Mouse (Mus musculus) heart, embryonic 12.5 days (tissue): Measurements from ENCODE around the gene Acan. TPM values are rescaled to one million over a fixed set of nuclear protein-coding genes. Genes with fewer than 3 reads are reported as not detected.

ENCODE experiments used
- ATAC-seq: fragments of 200-750 bp; cut with Nextera tagmentation; 2 replicates; pipeline ENCODE4 v1.8.0; 2017; ENCODE audit warnings: moderate TSS enrichment, moderate library complexity; ENCODE audit not compliant: insufficient number of reproducible peaks, low FRiP score
- H3K27ac ChIP-seq: fragments of 300-500 bp; sonication (generic); 2 replicates; pipeline ENCODE4 v1.5.1; 2016; ENCODE audit warnings: mild to moderate bottlenecking, moderate library complexity; ENCODE audit not compliant: poor library complexity, severe bottlenecking
- H3K27me3 ChIP-seq: fragments of 300-500 bp; sonication (generic); replicated peaks from 2 replicates; pipeline ENCODE4 v1.6.1; 2016; ENCODE audit warnings: mild to moderate bottlenecking, moderate library complexity
- H3K36me3 ChIP-seq: fragments of 300-500 bp; sonication (generic); 2 replicates; pipeline ENCODE4 v1.6.1; 2016; ENCODE audit warnings: mild to moderate bottlenecking, moderate library complexity
- H3K4me1 ChIP-seq: fragments of 300-500 bp; sonication (generic); replicated peaks from 2 replicates; pipeline ENCODE4 v1.6.1; 2016; ENCODE audit warnings: mild to moderate bottlenecking
- H3K4me2 ChIP-seq: fragments of 300-500 bp; sonication (generic); 2 replicates; pipeline ENCODE4 v1.6.1; 2016; ENCODE audit warnings: mild to moderate bottlenecking, moderate library complexity
- H3K4me3 ChIP-seq: fragments of 300-500 bp; sonication (generic); 2 replicates; pipeline ENCODE4 v1.5.1; 2016; ENCODE audit warnings: mild to moderate bottlenecking
- H3K9ac ChIP-seq: fragments of 300-500 bp; sonication (generic); 2 replicates; pipeline ENCODE4 v1.6.1; 2016; ENCODE audit warnings: mild to moderate bottlenecking, moderate library complexity
- H3K9me3 ChIP-seq: fragments of 300-500 bp; sonication (generic); replicated peaks from 2 replicates; pipeline ENCODE4 v1.6.1; 2016; ENCODE audit warnings: mild to moderate bottlenecking, moderate library complexity
- WGBS: fragments of 180-500 bp; shearing (Covaris S2); methylation state at CpG from one replicate; pipeline ENCODE4 v1.1.7; 2016; 5-methylcytosine and 5-hydroxymethylcytosine counted together
- polyA plus RNA-seq: library from polyadenylated mRNA; unstranded; fragments of >200 nt; fragmentation: Nextera tagmentation; extraction: Ambion mirVana; gene quantifications from 2 replicates; pipeline ENCODE4 v1.2.1, GENCODE M21; 2016

The Acan gene
- polyA plus RNA-seq: 0.60 and 0.94 TPM in 2 replicates

GRCm38 (mm10) chr7:79053383-79053889 lies at the start of gene Acan:
Gene Acan (plus strand): TSS chr7:79053483.
- Histone ChIP-seq H3K27ac (no peak within 1 kb of the TSS), H3K4me3 (peak within 1 kb of the TSS; percentile 60), H3K9ac (peak within 1 kb of the TSS; percentile 70), H3K36me3 (no peaks in the 10 kb centered on the region), H3K4me1 (peaks cover 19% of the 10 kb centered on the region), H3K9me3 (no peaks in the 10 kb centered on the region), H3K4me2 (peak within 1 kb of the TSS; percentile 99), H3K27me3 (peaks cover 94% of the 10 kb centered on the region)
- 1% methylated on average over 20 of the region's 23 CpGs for WGBS
- no peak for ATAC-seq

DNA sequence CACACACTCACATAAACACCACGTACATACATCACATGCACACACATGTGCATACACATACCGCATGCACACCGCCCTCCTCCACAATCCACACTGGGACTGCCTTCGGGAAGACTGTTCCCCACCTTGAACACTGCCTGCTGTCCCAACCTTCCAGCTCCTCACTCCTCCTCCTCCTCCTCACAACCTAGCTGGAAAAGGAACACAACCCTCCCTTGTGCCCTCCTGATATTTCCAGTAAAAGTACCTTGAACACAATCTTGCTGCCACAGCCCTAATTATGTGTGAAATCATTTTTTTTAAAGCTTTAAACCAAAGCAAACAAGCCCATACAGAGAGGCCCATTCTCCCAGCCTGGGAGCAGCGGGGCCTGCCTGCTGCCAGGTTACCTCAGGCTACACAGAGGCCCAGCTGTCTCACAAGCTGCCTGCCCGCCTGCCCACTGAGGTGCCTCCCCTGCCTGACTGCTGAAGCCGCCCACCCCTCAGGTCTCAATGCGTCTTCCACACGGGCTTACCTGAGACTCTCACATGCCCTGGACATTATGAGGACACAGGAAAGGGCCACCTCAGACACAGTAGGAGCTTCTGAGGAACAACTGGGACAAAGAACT lies 31.9 kb upstream of the Acan start:
- no peak overlapping the region for H3K4me2 ChIP-seq
- no peak overlapping the region for H3K9ac ChIP-seq
- H3K9me3 ChIP-seq: no peaks in the 10 kb centered on the region
- H3K4me3 ChIP-seq: no peak overlapping the region
- H3K36me3 ChIP-seq: no peaks in the 10 kb centered on the region
- H3K27me3 ChIP-seq: no peaks in the 10 kb centered on the region
- H3K27ac ChIP-seq: no peak overlapping the region
- H3K4me1 ChIP-seq: no peaks in the 10 kb centered on the region
- 72% methylated on average over 9 of the region's 9 CpGs for WGBS
- ATAC-seq: no peak

DNA sequence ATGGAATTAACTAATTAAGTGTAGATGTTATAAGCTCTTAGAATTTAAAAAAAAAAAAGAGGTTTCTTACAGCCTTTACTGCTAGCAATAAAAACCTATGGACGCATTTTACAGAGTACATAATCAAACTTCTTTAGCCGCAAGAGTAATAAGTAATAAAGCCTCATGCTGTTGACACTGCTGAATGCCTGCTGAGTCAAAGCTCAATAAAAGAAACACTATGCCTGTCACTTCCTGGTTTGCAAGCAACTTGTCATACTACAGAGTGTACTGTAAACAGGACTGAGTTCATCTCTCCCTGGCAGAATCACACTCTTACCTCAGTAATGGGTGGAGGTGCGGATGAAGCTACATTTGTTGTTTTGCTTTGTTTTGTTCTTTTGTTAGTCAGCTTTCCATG lies 24.1 kb upstream of the Acan start:
- H3K4me2 ChIP-seq: no peak overlapping the region
- no peaks in the 10 kb centered on the region for H3K27me3 ChIP-seq
- peaks cover 14% of the 10 kb centered on the region for H3K4me1 ChIP-seq

GRCm38 (mm10) chr7:79033745-79034144 lies 19.5 kb upstream of the Acan start:
- no peaks in the 10 kb centered on the region for H3K27me3 ChIP-seq
- 18% methylated on average over 2 of the region's 2 CpGs for WGBS
- peak overlapping the region; percentile 74 for H3K27ac ChIP-seq
- H3K9me3 ChIP-seq: 0 out of 2 replicates have a peak, but pooled peaks cover 4% of the 10 kb centered on the region
- H3K9ac ChIP-seq: no peak overlapping the region
- peaks cover 22% of the 10 kb centered on the region for H3K4me1 ChIP-seq
- no peak overlapping the region for H3K4me3 ChIP-seq
- no peak overlapping the region for H3K4me2 ChIP-seq
- no peak for ATAC-seq
- no peaks in the 10 kb centered on the region for H3K36me3 ChIP-seq

More for the DNA sequence above, 24.1 kb upstream of the Acan start:
- Histone ChIP-seq H3K9me3 (no peaks in the 10 kb centered on the region), H3K27ac (no peak overlapping the region), H3K4me3 (no peak overlapping the region), H3K36me3 (no peaks in the 10 kb centered on the region), H3K9ac (no peak overlapping the region)
- 83% methylated on average over 3 of the region's 3 CpGs for whole genome bisulfite sequencing
- ATAC-seq: no peak

GRCm38 (mm10) chr7:79034521-79034920 lies 18.8 kb upstream of the Acan start:
- H3K4me2 ChIP-seq: no peak overlapping the region

GRCm38 (mm10) chr7:79052081-79052480 lies 1.2 kb upstream of the Acan start:
- H3K36me3 ChIP-seq: no peaks in the 10 kb centered on the region
- H3K27ac ChIP-seq: no peak overlapping the region
- H3K4me2 ChIP-seq: peak overlapping the region; percentile 99; the same call in 1 of the 2 replicates
- no peak for ATAC-seq
- H3K9ac ChIP-seq: no peak overlapping the region
- peaks cover 88% of the 10 kb centered on the region for H3K27me3 ChIP-seq
- no peak overlapping the region for H3K4me3 ChIP-seq
- no peaks in the 10 kb centered on the region for H3K9me3 ChIP-seq
- 36% methylated on average over 5 of the region's 5 CpGs for WGBS
- H3K4me1 ChIP-seq: peaks cover 19% of the 10 kb centered on the region

More at GRCm38 (mm10) chr7:79034521-79034920, 18.8 kb upstream of the Acan start:
- Histone ChIP-seq H3K4me3 (no peak overlapping the region), H3K9me3 (0 out of 2 replicates have a peak, but pooled peaks cover 4% of the 10 kb centered on the region), H3K36me3 (no peaks in the 10 kb centered on the region), H3K27ac (peak overlapping the region; percentile 74), H3K4me1 (peaks cover 22% of the 10 kb centered on the region), H3K9ac (no peak overlapping the region), H3K27me3 (no peaks in the 10 kb centered on the region)
- ATAC-seq: peak; percentile 48
- 49% methylated on average over 2 of the region's 2 CpGs for WGBS

DNA sequence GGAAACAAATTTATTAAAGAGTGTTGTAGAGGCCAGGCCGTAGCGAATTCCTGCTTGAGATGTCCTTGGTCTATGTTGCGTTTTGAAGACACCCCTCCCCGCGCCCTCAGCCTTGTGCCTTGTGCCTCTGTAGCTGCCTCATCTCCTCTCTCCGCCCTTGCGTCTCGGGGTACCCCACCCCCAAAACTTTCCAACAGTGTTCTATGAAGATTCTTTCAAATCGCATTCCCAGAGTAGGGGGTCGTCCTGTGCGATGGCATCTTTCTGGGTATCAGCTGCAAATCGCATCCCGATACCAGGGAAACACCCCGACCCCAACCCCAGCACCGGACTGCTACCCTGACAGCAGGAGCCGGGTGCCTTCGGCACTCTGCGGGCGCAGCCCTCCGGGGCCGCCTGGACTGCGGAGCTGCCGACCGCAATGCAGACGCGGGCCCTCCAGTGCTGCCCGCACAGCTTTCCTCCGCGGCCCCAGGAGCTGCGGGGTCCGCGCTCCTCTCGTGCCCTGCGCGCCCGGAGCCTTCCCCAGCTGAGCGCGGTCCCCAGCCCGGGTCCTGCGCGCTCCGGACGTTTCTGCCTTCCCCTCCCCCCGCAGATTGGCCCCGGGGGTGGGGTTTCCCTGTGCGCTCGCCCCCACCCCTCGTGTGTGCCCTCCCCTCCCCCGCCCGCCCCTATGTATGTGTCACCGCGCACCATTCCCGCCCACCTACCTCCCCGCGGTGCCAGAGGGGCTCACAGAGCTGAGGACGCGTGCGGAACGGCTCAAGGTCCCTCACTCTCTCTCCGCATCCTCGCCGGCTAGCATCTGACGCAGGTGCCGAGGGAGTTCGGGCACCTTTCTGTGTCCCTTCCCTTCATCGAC lies 531 bp upstream of the Acan start:
- peak; percentile 55; the same call in 1 of the 2 replicates for ATAC-seq
- Histone ChIP-seq H3K36me3 (no peaks in the 10 kb centered on the region), H3K4me3 (peak overlapping the region; percentile 60), H3K27ac (no peak overlapping the region), H3K27me3 (peaks cover 94% of the 10 kb centered on the region), H3K9me3 (no peaks in the 10 kb centered on the region), H3K4me2 (peak overlapping the region; percentile 99), H3K9ac (peak overlapping the region; percentile 70), H3K4me1 (peaks cover 19% of the 10 kb centered on the region)
- 1% methylated on average over 63 of the region's 66 CpGs for WGBS

GRCm38 (mm10) chr7:79054111-79054510 lies 828 bp downstream of the Acan start:
- no peaks in the 10 kb centered on the region for H3K9me3 ChIP-seq
- H3K9ac ChIP-seq: no peak overlapping the region
- H3K4me1 ChIP-seq: peaks cover 19% of the 10 kb centered on the region
- H3K27me3 ChIP-seq: peaks cover 91% of the 10 kb centered on the region
- no peak overlapping the region for H3K27ac ChIP-seq
- ATAC-seq: no peak
- 16% methylated on average over 13 of the region's 13 CpGs for WGBS
- no peaks in the 10 kb centered on the region for H3K36me3 ChIP-seq
- H3K4me3 ChIP-seq: peak overlapping the region; percentile 60; the same call in 1 of the 2 replicates
- H3K4me2 ChIP-seq: peak overlapping the region; percentile 99

GRCm38 (mm10) chr7:79058546-79058945 lies 5.3 kb downstream of the Acan start:
- no peak for ATAC-seq
- 20% methylated on average over 2 of the region's 2 CpGs for WGBS

DNA sequence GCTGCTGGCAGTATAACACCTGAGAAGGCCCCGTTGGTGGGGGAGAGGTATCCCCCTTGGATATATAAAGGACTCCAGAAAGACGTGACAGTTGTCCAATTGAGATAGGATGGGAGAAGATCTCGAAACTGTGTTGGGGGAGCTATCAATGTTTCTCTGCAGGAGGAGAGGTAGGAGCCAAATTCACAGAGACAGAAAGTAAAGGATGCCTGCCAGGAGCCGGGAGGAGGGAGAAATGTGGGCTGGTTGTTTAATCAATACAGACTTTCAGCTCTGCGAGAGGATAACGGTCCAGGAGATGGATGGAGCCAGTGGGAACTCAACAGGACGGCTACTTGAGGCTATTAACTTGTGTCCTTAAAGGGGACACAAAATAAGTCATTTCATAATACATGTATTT lies 14.2 kb downstream of the Acan start:
- H3K9me3 ChIP-seq: peaks cover 8% of the 10 kb centered on the region; the same call in 1 of the 2 replicates
- H3K4me2 ChIP-seq: no peak overlapping the region
- peaks cover 3% of the 10 kb centered on the region; the same call in 1 of the 2 replicates for H3K27me3 ChIP-seq
- H3K9ac ChIP-seq: no peak overlapping the region
- H3K36me3 ChIP-seq: no peaks in the 10 kb centered on the region
- no peak overlapping the region for H3K4me3 ChIP-seq
- WGBS: 62% methylated on average over 7 of the region's 7 CpGs
- ATAC-seq: no peak
- H3K4me1 ChIP-seq: peaks cover 10% of the 10 kb centered on the region
- H3K27ac ChIP-seq: no peak overlapping the region

More at GRCm38 (mm10) chr7:79058546-79058945, 5.3 kb downstream of the Acan start:
- no peaks in the 10 kb centered on the region for H3K36me3 ChIP-seq
- H3K9me3 ChIP-seq: peaks cover 8% of the 10 kb centered on the region; the same call in 1 of the 2 replicates
- no peak overlapping the region for H3K9ac ChIP-seq
- no peak overlapping the region for H3K4me2 ChIP-seq
- no peak overlapping the region for H3K4me3 ChIP-seq
- no peak overlapping the region for H3K27ac ChIP-seq
- peaks cover 6% of the 10 kb centered on the region for H3K4me1 ChIP-seq
- peaks cover 61% of the 10 kb centered on the region for H3K27me3 ChIP-seq

DNA sequence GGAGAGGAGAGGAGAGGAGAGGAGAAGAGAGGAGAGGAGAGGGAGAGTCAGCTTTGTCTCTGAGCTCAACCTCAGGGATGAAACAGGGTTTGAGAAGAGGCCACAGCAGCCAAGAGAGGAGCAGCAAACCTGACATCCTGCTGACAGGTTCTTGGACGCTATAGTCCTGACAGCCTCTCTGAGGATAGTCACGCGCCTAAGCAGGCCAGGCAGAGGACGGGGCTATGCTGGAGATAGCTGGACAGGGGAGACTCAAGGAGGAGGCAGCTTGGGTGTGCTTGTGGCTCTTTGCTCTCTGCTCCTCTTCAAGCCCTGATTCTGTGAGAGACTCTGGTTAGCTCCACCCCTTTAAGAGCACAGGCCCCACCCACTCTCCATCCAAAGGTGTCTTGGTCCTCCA lies 14.9 kb downstream of the Acan start:
- ATAC-seq: peak; percentile 42; the same call in 1 of the 2 replicates
- H3K4me3 ChIP-seq: no peak overlapping the region
- no peak overlapping the region for H3K9ac ChIP-seq
- H3K27ac ChIP-seq: no peak overlapping the region
- whole genome bisulfite sequencing: 17% methylated on average over 4 of the region's 4 CpGs
- no peaks in the 10 kb centered on the region; the same call in 1 of the 2 replicates for H3K27me3 ChIP-seq
- H3K4me1 ChIP-seq: peaks cover 10% of the 10 kb centered on the region
- H3K4me2 ChIP-seq: no peak overlapping the region
- no peaks in the 10 kb centered on the region for H3K36me3 ChIP-seq
- peaks cover 3% of the 10 kb centered on the region; the same call in 1 of the 2 replicates for H3K9me3 ChIP-seq
